ENCODE assay signal across 26 mouse cellular contexts in the genomic region with DNA sequence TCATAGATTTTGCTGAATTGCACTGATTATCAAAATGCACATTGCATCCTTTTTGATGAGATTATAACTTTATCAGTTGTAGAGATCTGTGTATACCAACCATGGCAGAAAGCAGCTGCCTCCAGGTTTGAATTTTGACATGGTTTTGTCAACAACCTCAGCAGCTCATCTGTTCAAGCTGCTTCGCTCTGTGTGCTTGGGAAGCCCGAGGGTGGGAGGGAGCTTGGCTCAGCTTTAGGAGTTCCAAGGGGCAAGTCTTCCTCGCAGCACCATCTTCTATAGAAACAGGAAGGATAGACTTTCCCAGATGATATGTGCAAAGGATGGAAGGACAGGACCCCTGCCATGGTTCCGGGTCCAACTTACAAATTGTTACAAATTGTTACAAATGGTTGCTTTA. TPM values are rescaled to one million over a fixed set of nuclear protein-coding genes. Genes with fewer than 3 reads are reported as not detected.
DNase-seq lines count a peak whose midpoint lies in the region; ATAC-seq lines count a peak whose summit lies in the region.
"Had no signal": no experiment of that assay in that cellular context is flagged by ENCODE, and none has a peak within 500 bp of the region (broad histone marks: within the 10 kb centered on the region; RNA-seq: fewer than 3 reads in every experiment).

No protein-coding gene starts in this region.

- 63% methylated on average over 4 of the region's 4 CpGs for WGBS in forebrain, embryonic 15.5 days
- WGBS in forebrain, embryonic 11.5 days = 86% methylated on average over 4 of the region's 4 CpGs
- WGBS in forebrain, embryonic 16.5 days = 53% methylated on average over 4 of the region's 4 CpGs

- H3K9me3 ChIP-seq in forebrain, embryonic 15.5 days = no peaks in the 10 kb centered on the region
- H3K9me3 ChIP-seq in forebrain, embryonic 11.5 days (ENCODE audit: control insufficient read depth, low read length) = no peaks in the 10 kb centered on the region
- H3K9me3 ChIP-seq in forebrain, embryonic 16.5 days (ENCODE audit: control insufficient read depth, low read length) = no peaks in the 10 kb centered on the region
- H3K9me3 ChIP-seq: embryonic facial prominence, embryonic 10.5 days; embryonic facial prominence, embryonic 13.5 days; heart, embryonic 10.5 days; heart, embryonic 13.5 days; hindbrain, embryonic 15.5 days; intestine, embryonic 15.5 days had no signal

- peak; percentile 63; the same call in 1 of the 2 replicates for ATAC-seq in forebrain, embryonic 15.5 days (replicated peaks)
- ATAC-seq in forebrain, embryonic 11.5 days (replicated peaks; ENCODE audit: low FRiP score) = no peak
- ATAC-seq in forebrain, embryonic 16.5 days = peak; percentile 55
- ATAC-seq: CD4-positive, CD25-positive, alpha-beta regulatory T cell, adult 4 months; intestine, embryonic 15.5 days had no signal

- no peaks in the 10 kb centered on the region for H3K36me3 ChIP-seq in forebrain, embryonic 15.5 days
- no peaks in the 10 kb centered on the region for H3K36me3 ChIP-seq in forebrain, embryonic 11.5 days (ENCODE audit: control insufficient read depth, insufficient read depth, low read length)
- H3K36me3 ChIP-seq in forebrain, embryonic 16.5 days (ENCODE audit: control insufficient read depth, insufficient read depth) = no peaks in the 10 kb centered on the region
- H3K36me3 ChIP-seq: embryonic facial prominence, embryonic 10.5 days; embryonic facial prominence, embryonic 13.5 days; heart, embryonic 10.5 days; heart, embryonic 13.5 days; hindbrain, embryonic 15.5 days; intestine, embryonic 15.5 days had no signal

- no peak overlapping the region for H3K4me3 ChIP-seq in forebrain, embryonic 15.5 days
- no peak overlapping the region for H3K4me3 ChIP-seq in forebrain, embryonic 11.5 days (ENCODE audit: low read depth, low read length)
- H3K4me3 ChIP-seq in forebrain, embryonic 16.5 days (replicated peaks; ENCODE audit: low read length) = no peak overlapping the region
- H3K4me3 ChIP-seq: embryonic facial prominence, embryonic 10.5 days; embryonic facial prominence, embryonic 13.5 days; erythroblast, embryonic 14.5 days; heart, adult 2 months; heart, embryonic 10.5 days; heart, embryonic 13.5 days; hindbrain, embryonic 15.5 days; intestine, embryonic 15.5 days had no signal

- no peak overlapping the region for H3K4me2 ChIP-seq in forebrain, embryonic 15.5 days (replicated peaks)
- H3K4me2 ChIP-seq in forebrain, embryonic 11.5 days (ENCODE audit: low read depth, low read length, severe bottlenecking) = no peak overlapping the region
- H3K4me2 ChIP-seq in forebrain, embryonic 16.5 days (ENCODE audit: low read length) = peak overlapping the region; percentile 21; the same call in 1 of the 2 replicates
- H3K4me2 ChIP-seq: embryonic facial prominence, embryonic 13.5 days; heart, embryonic 13.5 days; hindbrain, embryonic 15.5 days; intestine, embryonic 15.5 days had no signal

- H3K27me3 ChIP-seq in forebrain, embryonic 15.5 days = no peaks in the 10 kb centered on the region
- H3K27me3 ChIP-seq in forebrain, embryonic 11.5 days (ENCODE audit: control insufficient read depth, insufficient read depth, low read length) = no peaks in the 10 kb centered on the region
- H3K27me3 ChIP-seq in forebrain, embryonic 16.5 days (replicated peaks; ENCODE audit: control insufficient read depth, insufficient read depth, low read length) = no peaks in the 10 kb centered on the region
- H3K27me3 ChIP-seq: embryonic facial prominence, embryonic 13.5 days; heart, embryonic 13.5 days; hindbrain, embryonic 15.5 days; intestine, embryonic 15.5 days had no signal

- no peak overlapping the region for H3K9ac ChIP-seq in forebrain, embryonic 15.5 days (replicated peaks)
- no peak overlapping the region for H3K9ac ChIP-seq in forebrain, embryonic 11.5 days (ENCODE audit: low read length)
- no peak overlapping the region for H3K9ac ChIP-seq in forebrain, embryonic 16.5 days (replicated peaks; ENCODE audit: low read depth, low read length)
- H3K9ac ChIP-seq: embryonic facial prominence, embryonic 13.5 days; heart, embryonic 13.5 days; hindbrain, embryonic 15.5 days; intestine, embryonic 15.5 days had no signal

- no peak overlapping the region for H3K27ac ChIP-seq in forebrain, embryonic 15.5 days (replicated peaks)
- H3K27ac ChIP-seq in forebrain, embryonic 11.5 days (ENCODE audit: low read depth, low read length) = no peak overlapping the region
- no peak overlapping the region for H3K27ac ChIP-seq in forebrain, embryonic 16.5 days (ENCODE audit: low read length)
- H3K27ac ChIP-seq: embryonic facial prominence, embryonic 10.5 days; embryonic facial prominence, embryonic 13.5 days; heart, adult 2 months; heart, embryonic 10.5 days; heart, embryonic 13.5 days; hindbrain, embryonic 15.5 days; intestine, embryonic 15.5 days had no signal

- DNase-seq in forebrain, embryonic 11.5 days (ENCODE audit: low spot score) = no peak
- DNase-seq in thymus, postnatal 14 days = peak; percentile 14
- no peak for DNase-seq in thymus, postnatal 0 days (ENCODE audit: low spot score)
- DNase-seq in frontal cortex, adult 2 months (ENCODE audit: extremely low spot score in 1 of 2, low spot score in 1 of 2) = no peak
- DNase-seq: adrenal gland, adult 2 months; adrenal gland, postnatal 14 days; cerebellum, adult 11-12 months; cerebellum, adult 8-10 months; cerebellum, postnatal 10 days; cerebellum, postnatal 36 days; embryo, embryonic 11 days; gastrocnemius, postnatal 25 days; heart, adult 2 months; heart, postnatal 14 days; heart, postnatal 4 days; kidney, adult 11 months had no signal

- peaks cover 9% of the 10 kb centered on the region for H3K4me1 ChIP-seq in forebrain, embryonic 15.5 days
- H3K4me1 ChIP-seq in forebrain, embryonic 11.5 days (replicated peaks; ENCODE audit: control insufficient read depth, insufficient read depth, low read length) = no peaks in the 10 kb centered on the region
- peaks cover 8% of the 10 kb centered on the region for H3K4me1 ChIP-seq in forebrain, embryonic 16.5 days (replicated peaks; ENCODE audit: control insufficient read depth, insufficient read depth, low read length)
- H3K4me1 ChIP-seq: hindbrain, embryonic 15.5 days had no signal

RNA-seq across cellular contexts. Expression of a gene that starts 32.9 kb away (rescaled TPM):
- 5.4 and 5.8 TPM in 2 replicates for polyA plus RNA-seq in forebrain, embryonic 15.5 days (2015; fragmentation: Nextera tagmentation; extraction: Ambion mirVana)
- polyA plus RNA-seq in forebrain, embryonic 11.5 days (2014; fragmentation: Nextera tagmentation; extraction: Ambion mirVana) = 2.2 and 3.3 TPM in 2 replicates
- 2.1 and 2.9 TPM in 2 replicates for polyA plus RNA-seq in thymus, postnatal 0 days (2015; fragmentation: Nextera tagmentation; extraction: Ambion mirVana)
- 5.0 and 5.1 TPM in 2 replicates for polyA plus RNA-seq in forebrain, embryonic 16.5 days (2015; fragmentation: Nextera tagmentation; extraction: Ambion mirVana)
- polyA plus RNA-seq in frontal cortex, adult 2 months (2012; rRNA removed) = 7.4 and 8.2 TPM in 2 replicates
- polyA plus RNA-seq: erythroblast, embryonic 14.5 days had no signal
